Mouse (Mus musculus): ENCODE results near the gene Sec14l4. TPM values are rescaled to one million over a fixed set of nuclear protein-coding genes. Genes with fewer than 3 reads are reported as not detected.

The Sec14l4 gene
- polyA plus RNA-seq, 1 experiment from 2014 or later, result 0.67 TPM

DNA sequence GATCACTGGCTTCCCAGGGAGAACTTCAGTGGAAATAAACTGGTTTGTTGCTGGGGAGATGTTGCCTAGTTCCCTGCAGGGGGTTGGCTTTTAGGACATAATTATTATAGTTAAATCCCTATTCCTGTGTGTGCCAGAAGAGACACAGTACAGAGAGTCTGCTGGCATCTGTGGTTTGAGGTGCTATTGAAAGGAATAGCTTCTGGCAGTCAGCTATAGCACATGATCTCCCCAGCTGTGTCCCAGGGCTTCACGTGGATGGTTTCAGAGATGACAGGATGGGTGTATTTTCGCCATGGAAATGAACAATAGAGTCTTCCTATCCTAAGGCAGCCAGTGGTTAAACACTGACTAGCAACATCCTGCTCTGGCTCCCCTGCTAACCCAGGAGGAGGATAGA lies 56.0 kb downstream of the Sec14l4 start:
- WGBS, result 57% methylated on average over 2 of the region's 2 CpGs
- no peak overlapping the region for H3K9ac ChIP-seq
- H3K4me3 ChIP-seq, result no peak overlapping the region
- peaks cover 3% of the 10 kb centered on the region; the same call in 1 of the 2 replicates for H3K36me3 ChIP-seq
- ATAC-seq (ENCODE audit: insufficient number of reproducible peaks, low FRiP score, low TSS enrichment, low read depth), result no peak
- H3K4me1 ChIP-seq, result no peaks in the 10 kb centered on the region
- no peaks in the 10 kb centered on the region for H3K9me3 ChIP-seq
- H3K27ac ChIP-seq, result no peak overlapping the region
- no peak overlapping the region for H3K4me2 ChIP-seq
- H3K27me3 ChIP-seq, result no peaks in the 10 kb centered on the region

GRCm38 (mm10) chr11:4093459-4094377 lies 62.5 kb downstream of the Sec14l4 start:
- 84% methylated on average over 18 of the region's 18 CpGs for WGBS
- peaks cover 27% of the 10 kb centered on the region for H3K4me1 ChIP-seq
- H3K36me3 ChIP-seq, result peaks cover 3% of the 10 kb centered on the region; the same call in 1 of the 2 replicates
- no peaks in the 10 kb centered on the region for H3K9me3 ChIP-seq
- no peak overlapping the region for H3K27ac ChIP-seq
- no peaks in the 10 kb centered on the region for H3K27me3 ChIP-seq
- H3K9ac ChIP-seq, result no peak overlapping the region
- no peak for ATAC-seq (ENCODE audit: insufficient number of reproducible peaks, low FRiP score, low TSS enrichment, low read depth)
- H3K4me2 ChIP-seq, result no peak overlapping the region
- H3K4me3 ChIP-seq, result no peak overlapping the region

DNA sequence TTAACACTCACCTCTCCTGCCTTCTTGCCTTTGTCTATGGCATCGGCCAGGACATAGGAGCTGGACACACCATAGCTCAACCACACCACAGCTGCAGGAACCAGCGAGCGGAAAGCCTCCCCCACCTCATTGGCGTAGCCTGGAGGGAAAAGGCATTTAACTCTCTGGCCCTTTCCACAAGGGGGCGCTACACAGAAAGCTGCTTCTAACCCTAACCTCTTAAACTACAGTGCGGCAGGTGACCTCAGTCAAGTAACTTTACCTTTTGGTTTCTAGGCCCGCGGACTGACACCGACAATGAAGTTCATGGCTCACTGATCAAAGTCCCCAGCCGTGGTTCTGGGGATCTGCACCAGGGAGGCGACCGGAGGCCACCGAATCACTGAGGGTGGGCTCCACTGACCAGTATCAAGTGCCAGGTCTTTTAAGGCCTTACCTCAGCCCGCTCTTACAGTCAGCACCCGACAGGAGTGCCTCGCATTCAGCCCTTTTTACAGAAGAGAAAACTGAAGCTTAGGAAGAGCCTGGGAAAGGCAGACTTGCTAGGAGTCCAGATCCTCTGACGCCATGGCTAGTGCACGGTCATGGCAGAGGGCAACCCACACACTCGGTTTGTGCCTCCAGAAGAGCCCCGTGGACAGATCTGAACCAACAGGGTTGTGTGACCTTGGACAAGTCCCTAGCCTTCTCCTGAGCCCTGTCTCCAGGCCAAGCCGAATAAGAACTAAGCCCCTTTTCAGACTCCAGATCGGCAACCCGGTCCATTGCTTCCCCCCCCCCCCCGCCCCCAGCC lies 63.3 kb downstream of the Sec14l4 start:
- Histone ChIP-seq H3K9me3 (no peaks in the 10 kb centered on the region), H3K27ac (peak overlapping the region; percentile 91), H3K9ac (peak overlapping the region; percentile 37), H3K4me1 (peaks cover 27% of the 10 kb centered on the region), H3K4me3 (peak overlapping the region; percentile 58), H3K4me2 (peak overlapping the region; percentile 85), H3K36me3 (peaks cover 3% of the 10 kb centered on the region; the same call in 1 of the 2 replicates), H3K27me3 (no peaks in the 10 kb centered on the region)
- WGBS, result 8% methylated on average over 24 of the region's 24 CpGs
- ATAC-seq (ENCODE audit: insufficient number of reproducible peaks, low FRiP score, low TSS enrichment, low read depth), result no peak

DNA sequence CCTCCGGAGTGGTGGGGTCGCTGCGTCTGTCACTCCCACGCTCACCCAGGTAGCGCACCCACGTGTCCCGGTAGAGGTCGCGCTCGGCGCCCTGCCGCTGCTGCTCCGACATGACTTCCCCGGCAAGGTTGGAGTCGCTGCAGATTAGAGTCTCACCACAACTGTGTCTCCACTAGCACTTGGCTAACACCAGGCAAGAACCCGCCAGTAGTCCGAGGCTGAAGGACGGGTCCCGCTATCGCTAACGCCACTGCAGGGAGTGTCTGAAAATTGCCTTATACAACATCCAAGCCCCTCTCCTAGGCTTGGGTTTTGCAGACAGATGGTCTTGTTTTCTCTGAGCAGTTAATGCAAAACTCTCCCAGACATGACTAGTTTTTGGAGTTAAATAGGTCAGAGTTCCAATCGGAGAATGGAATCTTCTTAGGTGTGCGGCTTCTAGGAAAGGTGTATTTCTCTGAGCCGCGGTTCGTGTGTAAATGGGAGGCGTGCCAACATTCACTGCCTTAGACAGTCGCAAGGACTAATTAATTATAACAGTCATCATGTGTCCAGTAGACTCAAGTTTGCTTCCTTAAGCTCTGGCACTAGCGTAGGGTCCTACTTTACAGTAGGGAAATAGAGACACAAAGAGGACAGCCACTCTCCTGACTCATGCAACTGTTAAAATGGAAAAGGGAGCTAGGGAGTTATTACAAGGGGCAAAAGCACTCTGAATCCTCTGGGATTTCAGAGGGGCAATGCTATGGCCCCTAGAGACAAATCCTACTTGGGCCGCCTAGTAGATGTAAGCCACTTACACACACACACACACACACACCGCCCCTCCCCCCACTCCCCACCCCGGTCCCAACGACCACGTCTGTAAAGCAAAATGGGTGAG lies 64.2 kb downstream of the Sec14l4 start, which contains the start of gene Mtfp1:
TSS of gene Mtfp1 (minus strand) at position 275 of the 883 bp plus-strand sequence.
- Histone ChIP-seq H3K36me3 (peaks cover 3% of the 10 kb centered on the region; the same call in 1 of the 2 replicates), H3K4me3 (peak within 1 kb of the TSS; percentile 58), H3K27ac (peak within 1 kb of the TSS; percentile 91), H3K27me3 (no peaks in the 10 kb centered on the region), H3K4me2 (peak within 1 kb of the TSS; percentile 85), H3K9ac (peak within 1 kb of the TSS; percentile 37), H3K9me3 (no peaks in the 10 kb centered on the region), H3K4me1 (peaks cover 27% of the 10 kb centered on the region)
- no peak for ATAC-seq (ENCODE audit: insufficient number of reproducible peaks, low FRiP score, low TSS enrichment, low read depth)
- WGBS, result 7% methylated on average over 31 of the region's 34 CpGs

DNA sequence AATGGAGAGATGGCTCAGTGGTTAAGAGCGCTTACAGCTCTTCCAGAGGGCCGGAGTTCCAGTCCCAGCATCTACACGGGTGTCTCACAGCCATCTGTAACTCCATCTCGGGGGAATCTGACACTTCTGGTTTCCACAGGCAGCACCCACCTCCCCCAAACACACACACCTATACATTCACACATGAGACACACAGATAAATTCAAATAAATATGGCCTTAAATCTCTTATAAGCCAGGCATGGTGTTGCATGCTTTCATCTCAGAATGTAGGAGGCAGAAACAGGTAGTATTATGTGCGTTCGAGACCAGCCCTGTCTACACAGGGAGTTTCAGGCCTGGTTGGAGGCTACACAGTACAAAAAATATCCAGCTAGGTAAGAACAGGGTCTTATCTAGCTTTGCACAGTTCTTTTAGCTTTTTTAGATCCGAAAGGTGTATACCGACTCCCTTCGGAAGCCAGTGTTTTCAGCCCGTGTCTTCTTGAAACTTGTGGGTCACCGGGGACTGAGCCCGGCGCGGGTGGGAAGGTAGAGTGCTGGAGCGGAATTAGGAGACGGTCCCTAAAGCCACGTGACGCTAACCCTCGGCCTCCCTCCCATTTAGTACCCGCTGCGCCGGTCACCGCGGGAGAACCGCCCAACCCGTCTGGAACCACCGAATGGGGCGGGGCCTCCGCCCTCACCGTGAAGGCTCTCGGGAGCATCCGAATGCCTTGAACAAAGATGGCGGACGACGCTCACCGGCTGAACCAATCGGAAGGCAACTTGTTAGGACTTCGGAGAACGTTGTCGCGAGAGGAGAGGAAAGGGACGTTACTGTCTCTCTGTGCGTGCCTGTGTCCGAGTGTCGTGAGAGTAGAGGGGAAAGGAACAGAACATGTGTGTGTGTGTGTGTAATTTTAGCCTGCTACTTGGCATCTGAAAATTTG lies 65.1 kb downstream of the Sec14l4 start:
- ATAC-seq (ENCODE audit: insufficient number of reproducible peaks, low FRiP score, low TSS enrichment, low read depth), result peak; percentile 93
- no peaks in the 10 kb centered on the region for H3K27me3 ChIP-seq
- H3K4me1 ChIP-seq, result peaks cover 27% of the 10 kb centered on the region
- H3K4me3 ChIP-seq, result peak overlapping the region; percentile 58
- H3K9me3 ChIP-seq, result no peaks in the 10 kb centered on the region
- peak overlapping the region; percentile 64 for H3K9ac ChIP-seq
- peak overlapping the region; percentile 85 for H3K4me2 ChIP-seq
- WGBS, result 2% methylated on average over 45 of the region's 45 CpGs
- H3K36me3 ChIP-seq, result no peaks in the 10 kb centered on the region
- H3K27ac ChIP-seq, result peak overlapping the region; percentile 91

- Histone ChIP-seq H3K4me1 (peaks cover 27% of the 10 kb centered on the region), H3K27ac (peak overlapping the region; percentile 91), H3K4me2 (peak overlapping the region; percentile 85), H3K9me3 (no peaks in the 10 kb centered on the region), H3K36me3 (no peaks in the 10 kb centered on the region), H3K9ac (peak overlapping the region; percentile 64), H3K27me3 (no peaks in the 10 kb centered on the region), H3K4me3 (peak overlapping the region; percentile 58)
- ATAC-seq (ENCODE audit: insufficient number of reproducible peaks, low FRiP score, low TSS enrichment, low read depth), result no peak
- 31% methylated on average over 10 of the region's 10 CpGs for WGBS
These were observed 65.9 kb downstream of the Sec14l4 start for GRCm38 (mm10) chr11:4097091-4097621.

Other genes starting within 250 kb of the Sec14l4 start
- gene Osbp2, start 167.6 kb upstream of the Sec14l4 start, polyA plus RNA-seq (2015; fragmentation: Nextera tagmentation; extraction: Ambion mirVana), result 0.77 and 0.78 TPM in 2 replicates
- 0.09 and 0.23 TPM in 2 replicates for gene 4921536K21Rik, start 136.4 kb upstream of the Sec14l4 start, polyA plus RNA-seq (2015; fragmentation: Nextera tagmentation; extraction: Ambion mirVana)
- gene Dusp18, start 136.2 kb upstream of the Sec14l4 start, polyA plus RNA-seq (2015; fragmentation: Nextera tagmentation; extraction: Ambion mirVana), result 7.6 and 9.0 TPM in 2 replicates
- gene Slc35e4, start 116.8 kb upstream of the Sec14l4 start, polyA plus RNA-seq (2015; fragmentation: Nextera tagmentation; extraction: Ambion mirVana), result 6.7 and 9.2 TPM in 2 replicates
- gene Tcn2, start 99.3 kb upstream of the Sec14l4 start, polyA plus RNA-seq (2015; fragmentation: Nextera tagmentation; extraction: Ambion mirVana), result 49.4 and 56.2 TPM in 2 replicates
- gene Pes1, start 67.5 kb upstream of the Sec14l4 start, polyA plus RNA-seq (2015; fragmentation: Nextera tagmentation; extraction: Ambion mirVana), result 76.6 and 77.4 TPM in 2 replicates
- 0.15 TPM in 1 of 2 replicates, not detected in the other for gene 4930556J24Rik, start 54.7 kb upstream of the Sec14l4 start, polyA plus RNA-seq (2015; fragmentation: Nextera tagmentation; extraction: Ambion mirVana)
- 2.6 and 3.0 TPM in 2 replicates for gene Gal3st1, start 47.8 kb upstream of the Sec14l4 start, polyA plus RNA-seq (2015; fragmentation: Nextera tagmentation; extraction: Ambion mirVana)
- not detected in 2 replicates for gene Sec14l3, start 33.4 kb downstream of the Sec14l4 start, polyA plus RNA-seq (2015; fragmentation: Nextera tagmentation; extraction: Ambion mirVana)
- gene Mtfp1, start 64.0 kb downstream of the Sec14l4 start, polyA plus RNA-seq (2015; fragmentation: Nextera tagmentation; extraction: Ambion mirVana), result 5.5 and 6.1 TPM in 2 replicates
- gene Sec14l2, start 92.0 kb downstream of the Sec14l4 start, polyA plus RNA-seq (2015; fragmentation: Nextera tagmentation; extraction: Ambion mirVana), result 1.9 and 2.0 TPM in 2 replicates
- gene Rnf215, start 103.7 kb downstream of the Sec14l4 start, polyA plus RNA-seq (2015; fragmentation: Nextera tagmentation; extraction: Ambion mirVana), result 30.8 and 35.5 TPM in 2 replicates
- 10.9 and 12.3 TPM in 2 replicates for gene Ccdc157, start 128.8 kb downstream of the Sec14l4 start, polyA plus RNA-seq (2015; fragmentation: Nextera tagmentation; extraction: Ambion mirVana)
- 44.9 and 45.2 TPM in 2 replicates for gene Sf3a1, start 128.9 kb downstream of the Sec14l4 start, polyA plus RNA-seq (2015; fragmentation: Nextera tagmentation; extraction: Ambion mirVana)
- 58.7 and 61.9 TPM in 2 replicates for gene Tbc1d10a, start 155.3 kb downstream of the Sec14l4 start, polyA plus RNA-seq (2015; fragmentation: Nextera tagmentation; extraction: Ambion mirVana)
- gene Castor1, start 186.8 kb downstream of the Sec14l4 start, polyA plus RNA-seq (2015; fragmentation: Nextera tagmentation; extraction: Ambion mirVana), result 15.2 and 20.6 TPM in 2 replicates
- gene Osm, start 205.0 kb downstream of the Sec14l4 start, polyA plus RNA-seq (2015; fragmentation: Nextera tagmentation; extraction: Ambion mirVana), result 0.12 and 0.23 TPM in 2 replicates
- 0.49 and 0.53 TPM in 2 replicates for gene Lif, start 226.1 kb downstream of the Sec14l4 start, polyA plus RNA-seq (2015; fragmentation: Nextera tagmentation; extraction: Ambion mirVana)